Mouse (Mus musculus) forebrain, embryonic 14.5 days (tissue): ENCODE results near the gene Gm28539. TPM values are rescaled to one million over a fixed set of nuclear protein-coding genes. Genes with fewer than 3 reads are reported as not detected.
"Not testable (repeated sequence)": the region's sequence is repeated elsewhere in the genome, so short reads cannot be mapped to it uniquely, and the experiment has no call there.

Experiments
- ATAC-seq: fragments of 200-750 bp; cut with Nextera tagmentation; 2 replicates; pipeline ENCODE4 v1.8.0; 2017; ENCODE audit warnings: mild to moderate bottlenecking, moderate library complexity
- DNase-seq: peaks from one replicate; pipeline ENCODE4 v3.0.0-alpha.2; 2015; ENCODE audit warnings: low spot score
- H3K27ac ChIP-seq: fragments of 300-500 bp; sonication (generic); 2 replicates; pipeline ENCODE4 v1.5.1; 2014; ENCODE audit warnings: low read depth, mild to moderate bottlenecking, control low read depth, low read length, moderate library complexity
- H3K27me3 ChIP-seq: fragments of 300-500 bp; sonication (generic); replicated peaks from 2 replicates; pipeline ENCODE4 v1.6.1; 2014; ENCODE audit warnings: low read length, control low read depth, mixed read lengths; ENCODE audit not compliant: control insufficient read depth, insufficient read depth
- H3K36me3 ChIP-seq: fragments of 300-500 bp; sonication (generic); 2 replicates; pipeline ENCODE4 v1.6.1; 2014; ENCODE audit warnings: low read length, control low read depth; ENCODE audit not compliant: control insufficient read depth, insufficient read depth
- H3K4me1 ChIP-seq: fragments of 300-500 bp; sonication (generic); 2 replicates; pipeline ENCODE4 v1.6.1; 2014; ENCODE audit warnings: antibody characterized with exemption, low read length, control low read depth; ENCODE audit not compliant: control insufficient read depth, insufficient read depth
- H3K4me2 ChIP-seq: fragments of 300-500 bp; sonication (generic); 2 replicates; pipeline ENCODE4 v1.6.1; 2014; ENCODE audit warnings: mild to moderate bottlenecking, control low read depth, low read length
- H3K4me3 ChIP-seq: fragments of 300-500 bp; sonication (generic); 2 replicates; pipeline ENCODE4 v1.5.1; 2014; ENCODE audit warnings: low read depth, low read length, control low read depth
- H3K9ac ChIP-seq: fragments of 300-500 bp; sonication (generic); 2 replicates; pipeline ENCODE4 v1.6.1; 2014; ENCODE audit warnings: mild to moderate bottlenecking, low read length, control low read depth, moderate library complexity
- H3K9me3 ChIP-seq: fragments of 300-500 bp; sonication (generic); replicated peaks from 2 replicates; pipeline ENCODE4 v1.6.1; 2016; ENCODE audit warnings: low read length, control low read depth, mixed read lengths; ENCODE audit not compliant: control insufficient read depth
- WGBS: fragments of 180-500 bp; shearing (Covaris S2); extraction: QIAGEN DNeasy Blood & Tissue Kit; methylation state at CpG from one replicate; pipeline ENCODE4 v1.1.7; 2014; 5-methylcytosine and 5-hydroxymethylcytosine counted together
- polyA plus RNA-seq: library from polyadenylated mRNA; unstranded; fragments of >200 nt; fragmentation: Nextera tagmentation; extraction: Ambion mirVana; gene quantifications from 2 replicates; pipeline ENCODE4 v1.2.1, GENCODE M21; 2014

The Gm28539 gene
- polyA plus RNA-seq, 1 experiment from 2014 or later: not detected

DNA sequence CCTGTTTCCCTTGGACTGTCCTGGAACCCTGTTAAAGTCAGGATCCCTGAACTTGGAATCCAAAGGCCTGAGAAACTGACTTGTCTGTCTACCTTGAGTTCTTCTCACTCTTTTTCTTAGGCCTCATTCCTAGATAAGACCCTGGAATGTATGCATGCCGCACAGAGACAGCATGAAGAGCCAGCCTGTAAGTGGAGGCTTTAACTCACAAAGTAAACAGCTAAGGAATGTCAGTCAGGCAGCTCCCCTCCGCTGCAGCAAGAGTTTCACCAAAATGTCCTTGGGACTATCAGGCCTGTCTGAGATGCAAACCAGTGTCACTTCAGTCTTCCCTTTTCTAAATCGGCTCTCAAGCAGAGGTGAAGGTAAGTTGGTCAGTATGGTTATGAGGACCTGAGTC, 134.5 kb downstream of the Gm28539 start:
- Histone ChIP-seq H3K27ac (no peak overlapping the region), H3K4me3 (no peak overlapping the region), H3K9ac (no peak overlapping the region), H3K4me1 (no peaks in the 10 kb centered on the region), H3K4me2 (no peak overlapping the region), H3K27me3 (no peaks in the 10 kb centered on the region), H3K36me3 (peaks cover 45% of the 10 kb centered on the region), H3K9me3 (0 out of 2 replicates have a peak, but pooled peaks cover under 1% of the 10 kb centered on the region)
- DNase-seq (no peak), ATAC-seq (no peak)
- WGBS: 95% methylated on average over 3 of the region's 3 CpGs

DNA sequence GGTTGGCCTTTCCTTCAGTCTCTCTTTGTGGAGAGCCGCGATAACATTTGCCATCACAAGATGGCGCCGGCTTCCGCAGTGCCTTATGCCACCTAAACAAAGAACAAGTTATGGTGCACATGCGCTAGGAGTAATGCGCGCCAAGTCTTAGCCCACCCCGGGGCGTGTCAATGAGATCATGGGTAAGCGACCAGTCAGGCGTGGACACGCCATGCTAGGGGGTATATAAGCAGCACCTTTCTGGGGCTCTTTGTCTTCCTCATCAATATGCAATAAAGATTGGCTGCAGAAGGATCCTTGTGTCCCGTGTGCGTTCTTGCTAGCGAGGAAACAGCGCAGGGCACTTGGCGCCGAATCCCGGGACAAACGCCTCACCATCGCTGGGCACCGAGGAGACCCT, 139.3 kb downstream of the Gm28539 start:
- H3K36me3 ChIP-seq: peaks cover 14% of the 10 kb centered on the region
- not testable (repeated sequence) for H3K27me3 ChIP-seq, H3K9me3 ChIP-seq, H3K4me1 ChIP-seq, ATAC-seq, H3K27ac ChIP-seq, DNase-seq, H3K4me2 ChIP-seq, H3K4me3 ChIP-seq, H3K9ac ChIP-seq
- 83% methylated on average over 23 of the region's 23 CpGs for WGBS

DNA sequence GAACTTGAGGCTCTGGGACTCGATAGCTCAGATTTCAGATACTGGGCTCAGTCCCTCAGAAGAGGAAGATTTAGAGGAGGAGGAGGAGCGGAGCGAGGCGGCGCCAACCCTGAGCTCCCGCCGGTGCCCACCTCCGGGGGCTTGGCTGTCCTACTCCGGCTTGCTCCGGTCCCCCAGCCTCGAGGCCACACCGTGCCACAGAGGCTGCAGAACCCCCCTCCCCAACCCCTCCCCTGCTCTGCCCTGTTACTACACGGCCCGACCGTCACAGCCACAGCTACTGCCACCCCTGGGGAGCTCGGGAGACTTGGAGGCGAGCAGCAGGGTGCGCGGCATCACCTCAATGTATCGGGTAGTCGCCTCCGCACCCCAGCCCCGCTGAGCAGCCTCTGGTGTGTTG, 139.9 kb downstream of the Gm28539 start:
- Histone ChIP-seq H3K4me3 (no peak overlapping the region), H3K4me2 (no peak overlapping the region), H3K27ac (no peak overlapping the region), H3K27me3 (no peaks in the 10 kb centered on the region), H3K36me3 (peaks cover 8% of the 10 kb centered on the region; the same call in 1 of the 2 replicates), H3K4me1 (no peaks in the 10 kb centered on the region), H3K9me3 (0 out of 2 replicates have a peak, but pooled peaks cover 2% of the 10 kb centered on the region), H3K9ac (no peak overlapping the region)
- no peak for DNase-seq
- no peak for ATAC-seq
- 84% methylated on average over 23 of the region's 23 CpGs for WGBS

DNA sequence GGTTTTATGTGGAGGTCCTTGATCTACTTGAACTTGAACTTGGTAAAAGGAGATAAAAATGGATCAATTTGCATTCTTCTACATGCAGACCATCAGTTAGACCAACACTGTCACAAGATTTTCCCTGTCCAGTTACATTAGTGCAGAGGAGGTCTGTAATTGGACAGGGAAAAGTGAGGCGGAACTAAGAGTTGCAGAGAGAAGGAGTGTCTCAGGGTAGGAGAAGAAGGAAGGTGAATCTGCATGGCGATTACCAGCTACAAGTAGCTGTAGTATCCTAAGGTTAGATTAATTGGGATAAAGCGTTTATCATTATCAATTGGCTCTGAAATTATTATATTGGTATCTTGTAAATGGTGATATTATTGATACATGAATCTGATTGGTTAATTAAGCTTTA, 150.0 kb downstream of the Gm28539 start:
- DNase-seq (no peak), ATAC-seq (no peak)
- Histone ChIP-seq H3K4me1 (no peaks in the 10 kb centered on the region), H3K4me2 (no peak overlapping the region), H3K27me3 (no peaks in the 10 kb centered on the region), H3K27ac (no peak overlapping the region), H3K9me3 (no peaks in the 10 kb centered on the region), H3K36me3 (no peaks in the 10 kb centered on the region), H3K4me3 (no peak overlapping the region), H3K9ac (no peak overlapping the region)
- WGBS: 93% methylated on average over 3 of the region's 3 CpGs

DNA sequence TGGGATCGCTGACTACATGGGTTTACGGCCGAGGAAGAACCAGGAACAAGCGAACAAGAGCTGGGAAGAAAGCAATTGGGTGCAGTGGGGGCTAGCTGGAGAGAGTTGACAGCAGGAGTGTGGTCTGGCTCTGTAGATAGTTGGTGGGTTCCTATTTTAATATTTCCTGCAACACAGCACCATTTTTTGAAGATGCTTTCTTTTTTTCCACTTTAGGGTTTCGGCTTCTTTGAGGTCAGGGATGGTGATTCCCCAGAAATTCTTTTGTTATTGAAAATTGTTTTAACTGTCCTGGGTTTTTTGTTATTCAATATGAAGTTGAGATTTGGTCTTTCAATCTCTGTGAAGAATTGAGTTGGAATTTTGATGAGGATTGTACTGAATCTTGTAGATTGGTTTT, 150.5 kb downstream of the Gm28539 start:
- Histone ChIP-seq H3K27ac (no peak overlapping the region), H3K4me2 (no peak overlapping the region), H3K4me3 (no peak overlapping the region), H3K9ac (no peak overlapping the region), H3K27me3 (no peaks in the 10 kb centered on the region), H3K4me1 (no peaks in the 10 kb centered on the region), H3K36me3 (no peaks in the 10 kb centered on the region), H3K9me3 (no peaks in the 10 kb centered on the region)
- WGBS: 94% methylated on average over 5 of the region's 5 CpGs
- no peak for DNase-seq
- no peak for ATAC-seq

DNA sequence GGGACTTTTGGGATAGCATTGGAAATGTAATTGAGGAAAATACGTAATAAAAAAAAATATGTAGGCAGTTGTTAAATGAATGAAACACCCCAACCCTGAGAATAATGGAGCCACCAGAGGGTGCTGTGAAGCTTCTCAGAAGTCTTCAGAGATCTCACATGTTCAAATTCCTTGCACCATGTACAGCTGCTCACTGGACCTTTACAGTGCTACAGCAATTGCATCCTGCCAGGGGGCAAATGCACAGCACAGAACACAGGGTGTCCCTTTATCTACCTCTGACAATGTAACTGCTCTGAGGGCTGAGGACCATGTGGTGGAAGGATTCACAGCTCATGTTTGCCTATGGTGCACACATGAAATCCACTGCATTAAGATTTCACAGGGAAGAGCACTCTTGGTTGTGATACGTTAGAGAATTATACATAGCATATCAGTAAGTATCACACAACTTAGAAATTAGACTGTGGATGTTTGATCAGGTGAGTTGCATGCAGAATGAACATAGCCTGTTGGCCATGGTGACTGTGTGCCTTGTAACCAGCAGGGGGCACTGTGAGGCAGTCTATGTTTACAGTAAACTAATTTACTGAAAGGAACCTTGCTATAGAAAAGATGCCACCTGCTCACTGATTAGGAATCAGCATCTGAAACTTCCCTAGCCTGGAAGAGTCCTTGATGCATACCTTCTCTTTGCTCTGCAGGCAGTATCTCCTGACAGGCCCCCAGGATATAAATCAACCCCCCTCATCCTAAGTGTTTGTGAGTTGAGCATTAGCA, 166.4 kb downstream of the Gm28539 start:
- DNase-seq: peak; percentile 14
- WGBS: 33% methylated on average over 2 of the region's 2 CpGs
- ATAC-seq: not testable (repeated sequence)

DNA sequence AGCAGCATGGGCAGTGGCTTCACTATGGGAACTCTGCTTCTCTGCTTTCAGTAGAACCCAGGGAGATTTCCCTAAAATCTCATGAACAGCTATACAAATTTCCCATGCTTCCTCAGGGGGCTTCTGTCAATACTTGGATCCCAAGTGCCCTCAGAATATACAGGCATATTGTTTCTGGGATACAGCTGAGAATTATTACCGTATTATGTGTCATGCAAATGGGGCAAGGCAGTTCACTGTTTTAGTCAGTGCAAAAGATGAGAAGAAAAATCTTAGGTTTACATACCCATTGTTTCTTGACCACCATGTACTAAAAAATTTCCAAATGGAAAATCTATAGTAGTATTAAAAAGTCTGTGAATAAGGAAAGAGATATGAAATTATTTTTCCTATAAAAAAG, 167.4 kb downstream of the Gm28539 start:
- no peak for DNase-seq
- Histone ChIP-seq H3K36me3 (no peaks in the 10 kb centered on the region), H3K9me3 (no peaks in the 10 kb centered on the region), H3K4me1 (no peaks in the 10 kb centered on the region), H3K4me3 (no peak overlapping the region), H3K27ac (no peak overlapping the region), H3K9ac (no peak overlapping the region), H3K27me3 (no peaks in the 10 kb centered on the region), H3K4me2 (no peak overlapping the region)
- ATAC-seq: no peak
- 77% methylated on average over 1 of the region's 1 CpGs for WGBS

More for the DNA sequence above, 166.4 kb downstream of the Gm28539 start:
- not testable (repeated sequence) for H3K4me3 ChIP-seq, H3K9ac ChIP-seq, H3K27me3 ChIP-seq, H3K27ac ChIP-seq, H3K4me2 ChIP-seq, H3K4me1 ChIP-seq, H3K9me3 ChIP-seq, H3K36me3 ChIP-seq

DNA sequence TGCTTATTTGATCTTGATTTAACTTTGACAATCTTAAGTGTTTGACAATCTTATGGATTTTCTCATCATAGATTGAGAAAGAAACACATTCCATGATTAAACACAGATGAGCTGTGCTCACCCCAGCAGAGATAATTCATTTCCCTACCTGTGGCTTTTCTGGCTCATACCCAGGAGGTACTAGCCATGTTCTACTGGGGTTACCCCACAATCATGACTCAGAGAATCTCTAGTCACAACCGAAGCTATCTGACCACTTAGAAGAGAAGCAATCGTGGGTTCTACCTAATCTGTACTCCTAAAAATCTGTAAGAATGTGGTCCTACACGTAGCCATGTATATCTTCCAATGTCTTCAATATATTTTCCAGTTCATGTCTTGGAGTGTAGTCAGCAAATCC, 168.9 kb downstream of the Gm28539 start:
- Histone ChIP-seq H3K27ac (no peak overlapping the region), H3K4me2 (no peak overlapping the region), H3K27me3 (no peaks in the 10 kb centered on the region), H3K4me1 (no peaks in the 10 kb centered on the region), H3K9ac (no peak overlapping the region), H3K9me3 (no peaks in the 10 kb centered on the region), H3K4me3 (no peak overlapping the region), H3K36me3 (no peaks in the 10 kb centered on the region)
- 71% methylated on average over 3 of the region's 3 CpGs for WGBS
- ATAC-seq (no peak), DNase-seq (no peak)
